Mouse (Mus musculus): ENCODE results near the gene Ptges.
"Not testable (repeated sequence)": the region's sequence is repeated elsewhere in the genome, so short reads cannot be mapped to it uniquely, and the experiment has no call there.

Ptges gene

DNA sequence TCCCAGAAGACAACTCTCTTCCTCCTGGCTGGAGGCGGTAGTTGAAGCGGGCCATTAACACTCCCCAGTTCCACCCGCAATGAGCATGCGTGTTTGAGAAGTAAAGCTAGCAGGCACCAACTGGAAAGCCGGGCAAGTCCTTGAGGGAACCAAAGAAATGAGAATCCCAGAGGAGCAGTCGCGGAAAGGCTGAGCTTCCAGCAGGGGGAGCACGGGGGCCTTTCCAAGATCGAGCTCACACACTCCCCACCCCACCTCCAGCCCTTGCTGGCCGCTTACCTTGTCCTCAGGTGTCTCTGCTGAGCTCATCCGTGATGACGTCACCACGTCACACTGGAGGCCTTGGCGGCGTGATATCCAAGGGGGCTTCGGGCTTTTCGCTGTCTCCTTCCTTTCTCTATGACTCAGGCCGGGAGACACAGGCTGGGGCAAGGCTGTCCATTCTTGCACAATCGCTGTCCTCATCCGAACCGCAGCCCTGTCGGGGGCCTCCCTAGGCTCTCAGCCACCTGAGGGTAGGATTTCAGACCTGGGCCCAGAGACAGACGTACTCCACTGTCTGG, at the start of gene Ptges:
Ptges (minus strand) TSS at position 381 of the 563 bp plus-strand sequence.
- peak; percentile 67 for DNase-seq

DNA sequence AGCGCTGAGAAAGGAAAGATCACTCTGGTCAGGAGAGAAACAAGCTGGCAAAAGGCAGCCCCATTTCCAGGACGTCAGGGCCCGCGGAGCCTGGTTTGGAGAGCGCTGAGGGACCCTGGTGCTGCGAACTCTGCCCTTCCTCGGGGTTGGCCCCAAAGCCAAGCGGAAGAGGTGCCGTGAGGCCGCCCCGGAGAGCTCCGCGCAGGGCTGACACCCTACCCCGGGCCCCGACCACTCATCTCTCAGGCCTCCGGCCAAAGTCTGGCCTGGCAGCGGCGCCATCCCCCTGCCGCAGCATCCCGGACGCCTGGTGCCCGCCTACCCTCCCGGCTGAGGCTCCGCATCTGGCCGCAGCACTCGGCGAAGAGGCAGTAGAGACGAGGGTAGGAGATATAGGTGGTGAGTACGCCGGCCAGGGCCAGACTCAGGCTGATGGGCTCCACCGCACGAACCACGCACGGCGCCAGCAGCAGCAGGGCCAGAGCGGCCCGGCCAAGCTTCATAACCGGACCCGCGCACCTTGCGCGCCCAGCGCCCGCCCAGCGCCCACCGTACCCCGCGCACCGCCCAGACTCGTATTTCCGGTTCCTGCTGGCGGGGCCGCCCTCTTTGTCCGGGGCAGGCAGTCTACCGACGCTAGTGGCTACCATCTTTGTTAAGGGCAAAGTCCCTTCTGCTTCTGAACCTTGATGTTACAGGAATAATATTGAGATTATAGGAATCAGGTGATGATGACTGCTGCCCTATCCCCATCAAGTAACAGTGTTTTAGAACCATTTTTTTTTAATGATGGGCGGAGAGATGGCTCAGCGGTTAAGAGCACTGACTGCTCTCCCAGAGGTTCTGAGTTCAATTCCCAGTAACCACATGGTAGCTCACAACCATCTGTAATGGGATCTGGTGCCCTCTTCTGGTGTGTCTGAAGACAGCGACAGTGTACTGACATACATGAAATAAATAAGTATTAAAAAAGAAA, 38.0 kb upstream of the Ptges start, which contains the start of gene Tor1a:
Tor1a (minus strand) TSS at position 582 of the 976 bp plus-strand sequence.
- DNase-seq: peak; percentile 91

DNA sequence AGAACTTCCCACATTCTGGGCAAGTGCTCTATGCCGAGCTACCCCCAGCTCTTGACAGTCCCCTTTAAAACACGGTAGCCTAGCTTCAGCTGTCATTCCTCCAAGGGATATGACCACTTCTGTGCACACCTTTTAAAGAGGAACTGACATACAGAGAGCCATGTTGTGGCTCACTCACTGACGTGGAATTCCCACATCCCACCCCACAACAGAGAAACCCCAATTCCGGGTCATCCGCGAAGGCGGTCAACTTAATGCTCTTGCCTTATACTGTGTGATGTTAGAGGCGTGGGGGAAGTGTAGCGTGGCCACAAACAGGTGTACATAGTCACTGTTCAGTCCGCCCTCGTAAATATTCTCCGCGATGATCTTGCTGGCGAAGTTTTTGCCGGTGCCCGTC, 37.2 kb upstream of the Ptges start:
- DNase-seq: no peak

DNA sequence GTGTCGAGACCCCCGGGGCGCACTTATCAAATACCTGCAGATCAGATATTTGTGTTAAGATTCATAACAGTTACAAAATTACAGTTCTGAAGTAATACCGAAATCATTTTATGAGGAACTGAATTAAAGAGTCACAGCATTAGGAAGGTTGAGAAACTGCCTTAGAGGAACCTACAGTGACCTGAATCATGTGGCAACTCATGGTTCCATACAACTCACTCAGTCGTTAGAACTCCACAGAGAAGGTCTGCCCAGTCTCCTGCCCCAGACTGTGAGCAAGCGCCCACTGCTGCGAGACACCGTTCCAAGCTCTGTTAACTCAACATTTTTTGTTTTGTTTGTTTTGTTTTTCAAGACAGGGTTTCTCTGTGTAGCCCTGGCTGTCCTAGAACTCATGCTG, 36.0 kb upstream of the Ptges start:
- DNase-seq: no peak

DNA sequence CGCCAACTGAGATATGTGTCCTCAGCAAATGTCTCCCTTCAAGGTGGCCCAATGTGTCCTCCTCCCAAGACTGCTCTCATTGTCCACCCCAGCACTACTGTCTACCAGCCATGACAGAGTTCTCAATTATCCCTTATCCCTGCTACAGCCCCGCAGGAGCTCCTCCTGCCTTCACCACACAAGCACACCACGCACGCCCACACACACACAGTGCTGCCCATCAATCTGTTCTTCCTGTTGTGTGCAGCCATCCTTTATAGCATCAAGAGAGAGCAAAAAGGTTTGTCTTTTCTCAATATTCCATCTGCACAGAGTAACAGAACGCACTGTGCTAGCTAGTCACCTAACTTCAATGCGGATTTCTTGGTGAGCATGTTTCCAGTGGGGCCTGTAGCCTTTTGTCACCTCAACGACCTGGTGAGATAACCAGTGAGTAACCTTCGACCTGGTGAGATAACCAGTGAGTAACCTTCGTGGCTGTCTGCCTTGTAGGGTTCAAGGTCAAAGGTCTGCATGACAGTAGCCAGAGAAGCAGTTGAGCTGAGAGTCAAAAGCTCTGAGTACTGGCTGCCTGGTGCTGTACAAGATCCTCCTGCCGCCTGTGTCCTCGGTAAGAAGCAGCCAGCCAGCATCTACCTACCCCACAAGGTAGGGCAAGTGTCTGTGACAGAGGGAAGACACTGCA, 33.0 kb upstream of the Ptges start:
- DNase-seq: no peak

DNA sequence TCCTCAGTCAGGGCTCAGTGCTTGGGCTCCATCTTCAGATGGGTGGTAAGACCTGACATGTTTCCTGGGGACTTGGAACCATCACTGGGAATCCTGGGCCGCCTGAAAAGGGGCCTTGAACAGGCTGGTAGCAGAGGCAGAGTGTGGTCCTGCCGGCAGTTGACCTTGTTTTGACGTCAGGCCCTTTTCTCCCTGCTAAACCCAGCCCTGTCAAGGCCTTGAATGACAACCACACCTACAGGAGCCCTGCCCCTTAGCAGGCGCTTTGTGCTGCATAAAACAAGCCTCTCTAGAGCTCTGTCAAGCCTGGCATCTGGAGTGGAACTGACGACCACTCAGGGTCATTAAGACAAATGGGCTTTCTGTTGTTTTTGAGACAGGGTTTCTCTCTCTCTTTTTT, 30.2 kb upstream of the Ptges start:
- DNase-seq: no peak

DNA sequence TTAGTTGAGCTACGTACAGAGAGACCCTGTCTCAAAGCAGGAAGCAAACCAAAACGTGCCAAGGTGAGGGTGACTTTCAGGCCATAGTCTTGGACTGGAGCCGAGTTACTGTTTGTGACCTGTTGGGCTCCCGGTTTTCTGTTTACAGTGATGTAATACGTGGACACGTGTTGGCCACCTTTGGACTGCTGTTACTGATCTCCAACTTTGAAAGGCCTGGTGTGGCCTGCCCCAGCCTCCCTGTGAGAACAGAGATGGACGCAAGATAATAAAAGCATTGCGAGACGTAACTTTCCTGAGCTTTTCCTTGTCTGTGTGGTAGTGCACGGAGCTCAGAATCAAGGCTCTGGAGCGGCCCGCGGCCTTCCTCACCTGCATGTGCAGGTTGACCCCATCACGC, 29.1 kb upstream of the Ptges start:
- peak; percentile 92 for DNase-seq

DNA sequence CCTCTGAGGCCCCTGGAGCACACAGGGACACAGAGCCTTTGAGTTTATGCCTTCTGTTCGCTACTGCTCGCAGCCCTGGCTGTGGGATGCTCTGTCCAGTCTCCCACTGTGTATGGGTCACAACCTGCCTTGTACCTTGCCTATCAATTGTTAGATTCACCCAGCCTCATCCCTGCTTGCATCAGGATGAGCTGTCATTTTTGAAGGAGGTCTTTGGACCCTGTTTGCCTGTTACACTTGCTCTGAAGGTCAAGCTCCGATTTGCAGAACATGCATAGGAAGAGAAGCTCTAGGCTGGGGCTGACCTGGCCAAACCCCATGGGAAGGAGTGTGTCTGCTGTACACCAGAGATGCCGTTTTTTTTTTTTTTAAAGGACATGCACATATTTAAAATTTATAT, 27.8 kb upstream of the Ptges start:
- DNase-seq: no peak

DNA sequence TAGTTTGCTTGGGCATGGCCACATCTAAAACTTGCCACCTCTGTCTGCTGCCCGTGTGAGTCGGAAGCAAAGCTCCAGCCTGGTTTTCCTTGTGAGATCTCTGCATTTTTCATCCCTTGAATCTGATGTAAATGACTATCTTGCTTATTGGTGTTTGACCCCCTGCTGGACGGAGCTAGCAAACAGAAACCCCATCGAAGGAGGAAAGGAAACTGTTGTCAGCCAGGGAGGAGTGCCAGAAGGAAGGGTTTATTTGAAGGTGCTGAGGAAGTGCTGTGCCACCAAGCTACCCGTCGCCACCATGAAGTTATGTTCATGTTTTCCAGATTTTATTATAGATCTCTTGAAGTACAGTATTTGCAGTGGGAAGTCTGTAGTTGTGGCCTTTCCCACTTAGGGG, 25.1 kb upstream of the Ptges start:
- DNase-seq: no peak

DNA sequence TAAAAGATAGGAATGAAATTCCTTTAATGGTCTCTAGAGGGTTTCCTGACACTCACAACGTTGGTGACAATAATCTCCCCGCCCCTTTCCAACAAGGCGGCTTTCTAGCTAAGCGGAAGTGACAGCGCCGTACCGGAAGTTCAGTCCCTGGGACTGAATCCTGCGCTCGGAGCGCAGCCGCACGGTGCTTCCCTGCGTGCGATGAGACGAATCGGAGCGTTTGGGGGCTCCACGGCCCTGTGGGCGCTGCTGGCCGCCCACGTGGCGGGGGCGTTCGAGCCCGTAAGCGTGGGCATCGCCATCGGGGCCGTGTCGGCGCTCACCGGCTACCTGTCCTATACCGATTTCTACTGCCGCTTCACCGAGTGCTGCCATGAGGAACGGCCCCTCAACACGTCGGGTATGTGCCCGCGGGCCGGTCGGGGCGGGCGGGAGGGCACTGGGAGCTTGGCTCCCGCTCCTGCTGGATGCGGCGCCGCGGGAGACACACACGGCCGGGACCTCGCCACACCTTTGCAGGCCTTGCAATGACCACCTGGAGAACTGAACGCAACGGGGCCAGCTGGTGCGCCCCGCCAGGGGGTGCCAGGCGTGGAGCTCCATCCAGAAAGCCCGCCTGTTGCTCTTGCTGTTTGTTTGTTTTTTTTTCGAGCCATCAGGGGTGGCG, 23.3 kb upstream of the Ptges start, which contains the start of gene Tor1b:
Tor1b (plus strand) TSS at position 136 of the 667 bp plus-strand sequence.
- peak; percentile 88 for DNase-seq

DNA sequence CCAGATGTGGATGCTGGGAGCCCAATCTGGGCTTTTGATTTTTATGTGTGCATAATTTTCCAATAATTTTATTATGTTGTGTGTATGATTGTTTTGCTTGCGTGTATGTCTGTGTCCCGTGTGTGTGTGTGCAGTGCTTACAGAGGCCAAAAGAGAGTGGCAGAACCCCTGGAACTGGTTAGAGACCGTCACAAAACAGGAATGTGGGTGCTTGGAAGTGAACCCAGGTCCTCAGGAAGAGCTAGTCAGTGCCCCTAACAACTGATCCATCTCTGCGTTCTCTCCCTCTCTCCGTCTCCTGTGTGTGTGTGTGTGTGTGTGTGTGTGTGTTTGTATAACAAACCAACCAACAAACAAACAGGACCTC, 22.8 kb upstream of the Ptges start:
- no peak for DNase-seq

DNA sequence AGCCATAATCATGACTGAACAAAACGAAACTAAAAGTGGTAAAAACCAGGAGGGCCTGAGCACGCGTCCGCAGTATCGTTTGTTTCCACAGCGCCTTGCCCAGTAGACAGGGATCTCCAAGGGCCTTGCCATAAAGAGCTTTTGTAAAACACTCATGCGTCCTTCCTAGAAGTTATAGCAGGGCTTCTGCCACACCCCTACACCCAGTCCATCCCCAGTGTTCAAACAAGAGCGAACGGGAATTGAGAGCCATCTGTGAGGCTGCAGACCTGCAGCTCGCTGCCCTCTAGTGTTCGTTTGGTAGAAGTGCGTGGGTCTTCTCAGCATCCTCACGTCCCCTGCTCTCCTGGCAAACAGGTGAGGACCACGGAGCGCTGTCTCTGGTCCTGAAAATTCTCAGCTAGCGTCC, 12.9 kb upstream of the Ptges start:
- DNase-seq: peak; percentile 78

DNA sequence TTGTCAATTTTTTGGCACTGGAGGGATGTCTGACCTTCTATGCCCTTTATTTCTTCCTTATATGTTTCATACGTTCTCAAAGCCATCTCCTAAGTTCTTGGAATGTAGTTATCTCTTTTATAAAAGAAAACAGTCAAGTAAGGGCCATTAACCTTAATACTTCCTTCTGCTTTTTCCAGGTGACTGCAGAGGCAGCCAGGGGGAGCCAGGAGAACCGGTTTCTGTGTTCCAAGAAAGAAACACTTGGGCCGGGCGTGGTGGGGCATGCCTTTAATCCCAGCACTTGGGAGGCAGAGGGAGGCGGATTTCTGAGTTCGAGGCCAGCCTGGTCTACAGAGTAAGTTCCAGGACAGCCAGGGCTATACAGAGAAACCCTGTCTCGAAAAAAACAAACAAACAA, 12.5 kb upstream of the Ptges start:
- not testable (repeated sequence) for DNase-seq

DNA sequence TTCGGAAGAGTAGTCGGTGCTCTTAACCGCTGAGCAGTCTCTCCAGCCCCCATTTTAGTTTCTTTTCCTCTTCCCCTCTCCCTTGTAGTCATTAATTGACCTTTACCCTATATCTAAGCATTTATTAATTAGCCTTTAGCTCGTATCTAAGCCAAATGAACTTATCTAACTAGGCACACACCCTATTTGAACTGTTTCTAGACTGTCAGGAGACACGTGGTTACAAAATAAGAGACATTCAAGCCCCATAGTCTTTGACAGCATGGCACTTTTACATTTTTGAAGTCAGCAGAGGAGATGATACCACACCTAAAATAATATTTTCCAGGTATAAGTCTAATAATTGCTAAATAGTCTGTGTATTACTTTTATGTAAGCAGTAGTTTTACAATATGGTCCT, 11.9 kb upstream of the Ptges start:
- no peak for DNase-seq

DNA sequence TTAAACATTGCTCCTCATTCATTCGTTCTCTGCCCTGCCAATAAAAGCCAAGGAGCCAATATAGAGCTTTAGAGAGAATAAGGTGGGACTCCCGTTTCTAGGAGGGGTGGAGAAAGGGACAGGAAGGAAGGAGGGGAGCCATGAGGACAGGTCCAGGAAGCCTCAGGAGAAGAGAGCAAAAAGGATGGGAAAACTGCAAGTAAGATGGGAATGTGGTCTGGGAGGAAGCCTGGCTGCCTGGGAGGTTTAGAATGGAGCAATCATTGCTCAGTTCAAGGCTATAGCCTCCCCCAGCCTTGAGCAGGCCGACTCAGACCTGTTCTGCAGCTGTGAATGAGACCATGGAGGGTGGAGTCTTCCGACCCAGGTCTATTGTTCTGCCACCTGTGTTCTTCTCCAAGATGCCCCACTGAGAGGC, 8.9 kb upstream of the Ptges start:
- DNase-seq: no peak

DNA sequence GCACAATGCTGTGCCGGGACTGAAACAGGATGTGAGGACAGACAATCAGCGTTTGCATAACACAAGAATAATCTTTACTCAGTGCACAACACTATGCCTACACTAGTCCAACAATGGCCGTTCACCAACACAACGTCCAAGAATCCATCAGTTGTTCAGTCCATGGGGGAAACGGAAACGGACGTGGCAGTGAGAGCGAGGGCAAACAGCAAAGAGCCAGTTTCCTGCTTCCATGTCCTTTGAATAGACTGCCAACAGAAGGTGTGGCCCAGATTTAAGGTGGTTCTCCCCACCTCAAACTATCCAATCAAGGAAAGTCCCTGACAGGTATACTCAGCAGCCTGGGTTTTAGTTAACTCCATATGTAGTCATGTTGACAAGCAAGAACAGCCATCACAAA, 8.1 kb upstream of the Ptges start:
- no peak for DNase-seq

DNA sequence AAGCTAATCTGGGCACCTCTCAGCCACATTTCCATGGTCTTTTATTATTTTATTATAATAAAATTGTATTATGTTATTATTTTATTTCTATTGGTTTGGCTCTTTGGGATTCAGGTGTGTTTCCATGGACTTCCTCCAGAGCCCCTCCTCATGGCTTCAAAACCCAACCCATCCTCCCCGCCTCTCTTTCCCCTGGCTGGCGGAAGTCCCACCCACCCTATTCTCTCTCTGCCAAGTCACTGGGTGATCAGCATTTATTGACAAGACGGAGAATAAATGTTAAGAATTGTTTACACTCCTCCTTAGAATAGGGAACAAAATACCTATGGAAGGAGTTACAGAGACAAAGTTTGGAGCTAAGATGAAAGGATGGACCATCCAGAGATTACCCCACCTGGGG, 7.1 kb upstream of the Ptges start:
- DNase-seq: no peak

DNA sequence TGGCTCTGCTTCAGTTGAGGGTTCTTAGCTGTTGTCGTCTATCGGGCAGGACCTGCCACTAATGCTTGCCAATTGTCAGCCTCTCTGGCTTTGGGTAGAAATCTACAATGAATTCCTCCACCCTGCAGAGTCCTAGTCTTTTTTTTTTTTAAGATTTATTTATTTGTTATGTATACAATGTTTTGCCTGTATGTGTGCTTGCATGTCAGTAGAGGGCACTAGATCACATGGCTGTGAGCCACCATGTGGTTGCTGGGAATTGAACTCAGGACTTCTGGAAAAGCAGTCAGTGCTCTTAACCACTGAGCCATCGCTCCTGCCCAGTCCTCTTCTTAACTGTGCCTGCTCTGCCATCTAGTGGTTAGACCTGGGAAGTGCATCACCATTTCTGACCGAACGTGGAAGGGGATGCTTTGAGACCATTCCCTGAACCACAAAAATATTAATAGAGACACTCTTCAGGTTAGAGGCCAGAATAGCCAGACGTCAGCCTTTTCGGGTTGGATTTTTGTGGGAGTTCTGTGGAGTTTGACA, 4.3 kb upstream of the Ptges start:
- peak; percentile 82 for DNase-seq

DNA sequence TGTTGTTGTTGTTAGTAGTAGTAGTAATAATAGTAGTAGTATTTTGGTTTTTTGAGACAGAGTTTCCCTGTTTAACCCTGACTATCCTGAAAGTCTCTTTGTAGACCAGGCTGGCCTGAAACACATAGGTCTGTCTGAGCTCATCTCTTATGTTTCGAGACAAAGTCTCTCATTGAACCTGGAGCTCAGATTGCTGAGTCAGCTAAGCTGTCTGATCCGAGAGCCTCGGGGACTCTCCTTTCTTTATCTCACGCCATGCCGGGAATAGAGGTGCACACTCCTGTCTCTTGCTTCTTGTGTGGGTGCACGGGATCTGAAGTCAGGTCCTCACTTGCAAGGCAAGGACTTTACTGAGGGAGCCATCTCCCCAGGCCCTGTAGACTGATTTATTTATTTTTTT, 3.4 kb upstream of the Ptges start:
- DNase-seq: no peak

DNA sequence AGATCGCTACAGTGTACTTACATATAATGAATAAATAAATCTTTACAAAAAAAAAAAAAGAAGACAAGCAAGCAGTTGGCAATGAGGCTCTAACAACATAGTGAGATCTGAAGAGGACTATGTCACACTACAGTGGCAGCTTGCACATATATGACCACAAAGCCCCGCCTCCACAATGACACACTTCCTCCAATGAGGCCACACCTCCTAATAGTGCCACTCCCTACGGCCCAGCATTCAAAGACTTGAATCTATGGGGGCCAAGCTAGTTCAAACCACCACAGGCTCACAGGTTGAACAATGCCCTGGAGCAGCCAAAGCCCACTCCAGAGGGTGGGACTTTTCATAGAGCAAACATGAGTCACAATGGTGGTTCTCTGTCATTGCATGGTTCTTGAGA, 2.3 kb upstream of the Ptges start:
- no peak for DNase-seq

DNA sequence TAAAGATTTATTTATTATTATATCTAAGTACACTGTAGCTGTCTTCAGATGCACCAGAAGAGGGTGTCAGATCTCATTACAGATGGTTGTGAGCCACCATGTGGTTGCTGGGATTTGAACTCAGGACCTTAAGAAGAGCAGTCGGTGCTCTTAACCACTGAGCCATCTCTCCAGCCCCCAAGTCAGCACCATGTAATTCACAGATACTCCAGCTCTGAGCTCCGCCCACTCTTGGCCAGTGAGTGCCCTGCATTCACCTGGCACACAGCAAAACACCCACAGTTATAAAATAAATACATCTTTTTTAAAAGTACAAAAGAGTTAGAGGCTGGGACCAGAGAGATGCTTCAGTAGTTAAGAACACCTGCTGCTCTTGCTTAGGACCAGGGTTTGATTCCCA, 1.2 kb upstream of the Ptges start:
- DNase-seq: not testable (repeated sequence)

DNA sequence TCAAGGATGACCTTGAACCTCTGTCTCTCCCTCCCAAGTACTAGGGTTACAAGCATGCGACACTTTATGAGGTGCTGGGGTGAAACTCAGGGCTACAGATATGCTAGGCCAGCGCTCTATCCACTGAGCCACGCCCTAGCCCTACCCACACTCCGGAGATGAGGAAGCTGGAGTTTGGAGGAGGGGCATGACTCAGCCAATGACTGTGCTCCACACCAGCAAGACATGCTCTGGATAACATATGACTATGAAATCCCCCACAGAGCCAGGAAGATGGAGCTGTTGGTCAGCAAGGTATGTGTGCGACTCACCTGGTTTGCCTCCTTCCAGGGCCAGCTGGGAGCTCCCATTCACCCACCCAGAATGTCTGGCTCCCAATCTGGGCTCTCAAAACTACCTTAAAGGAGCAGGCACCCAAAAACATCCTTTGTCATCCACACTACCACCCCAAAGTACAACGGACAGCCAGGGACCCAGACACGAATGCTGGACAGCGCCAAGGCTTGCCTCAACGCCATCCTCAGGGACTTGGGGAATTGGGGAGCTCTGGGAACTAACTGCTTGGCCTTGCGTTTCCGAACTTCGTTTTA, 675 bp downstream of the Ptges start:
- no peak for DNase-seq
